Mouse (Mus musculus): ENCODE data around the gene Il18r1. TPM values are rescaled to one million over a fixed set of nuclear protein-coding genes. Genes with fewer than 3 reads are reported as not detected.

Gene Il18r1
- polyA plus RNA-seq, 1 experiment from 2014 or later = not detected

Other genes starting within 250 kb of the Il18r1 start
- gene Il1r1, start 240.5 kb upstream of the Il18r1 start, polyA plus RNA-seq (2016; fragmentation: Nextera tagmentation; extraction: Ambion mirVana) = 0.18 and 0.56 TPM in 2 replicates
- 0.75 and 1.1 TPM in 2 replicates for gene Il1rl2, start 140.9 kb upstream of the Il18r1 start, polyA plus RNA-seq (2016; fragmentation: Nextera tagmentation; extraction: Ambion mirVana)
- 0.11 TPM in 1 of 2 replicates, not detected in the other for gene Il1rl1, start 36.0 kb upstream of the Il18r1 start, polyA plus RNA-seq (2016; fragmentation: Nextera tagmentation; extraction: Ambion mirVana)
- gene Il18rap, start 49.8 kb downstream of the Il18r1 start, polyA plus RNA-seq (2016; fragmentation: Nextera tagmentation; extraction: Ambion mirVana) = 0.22 and 0.38 TPM in 2 replicates
- not detected in 2 replicates for gene Slc9a4, start 114.5 kb downstream of the Il18r1 start, polyA plus RNA-seq (2016; fragmentation: Nextera tagmentation; extraction: Ambion mirVana)
- not detected in 2 replicates for gene Slc9a2, start 215.0 kb downstream of the Il18r1 start, polyA plus RNA-seq (2016; fragmentation: Nextera tagmentation; extraction: Ambion mirVana)

Measured in forebrain, embryonic 10.5 days (tissue).